Mouse (Mus musculus) cortical plate, adult 2 months (tissue): ENCODE measurements around the gene Lmx1b.

Experiments used
- CTCF ChIP-seq: fragments of 200-500 bp; IDR thresholded peaks from 2 replicates; pipeline ENCODE4 v1.5.1; 2011; ENCODE audit warnings: mild to moderate bottlenecking, control low read depth, low read length; ENCODE audit not compliant: insufficient read depth; ENCODE audit errors: extremely low read depth
- POLR2A ChIP-seq: fragments of 200-500 bp; IDR thresholded peaks from 2 replicates; pipeline ENCODE4 v1.6.1; 2011; ENCODE audit warnings: mild to moderate bottlenecking, low read length, control low read depth; ENCODE audit not compliant: insufficient read depth; ENCODE audit errors: extremely low read depth

DNA sequence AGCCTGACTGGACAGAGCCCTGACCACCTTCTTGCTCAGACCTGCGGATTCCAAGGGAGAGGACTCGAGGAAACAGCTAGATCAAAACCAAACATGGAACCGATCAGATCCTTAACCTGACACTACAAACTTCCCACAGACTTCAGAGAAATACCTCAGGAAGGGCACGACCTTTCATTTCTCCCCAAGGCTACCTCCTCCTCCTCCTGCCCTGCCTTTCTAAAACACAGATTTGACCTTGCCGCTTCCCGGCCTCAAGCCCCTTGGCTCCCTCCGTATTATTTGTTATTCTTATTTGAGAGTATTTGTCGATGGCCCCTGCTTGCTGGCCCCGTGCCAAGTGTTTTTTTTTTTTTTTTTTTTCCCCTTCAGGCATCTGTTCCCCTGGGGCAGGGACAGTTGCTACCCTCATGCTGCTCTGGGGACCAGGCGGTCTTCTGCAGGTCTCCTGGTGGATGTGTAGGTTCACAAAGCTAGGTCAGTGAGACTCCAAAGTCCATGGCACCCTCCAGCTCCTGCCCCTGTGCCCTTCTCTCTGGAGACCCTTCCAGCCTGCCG is 26.2 kb upstream of the Lmx1b start:
- TF ChIP-seq CTCF (no peak), POLR2A (no peak)
